In the genomic region with DNA sequence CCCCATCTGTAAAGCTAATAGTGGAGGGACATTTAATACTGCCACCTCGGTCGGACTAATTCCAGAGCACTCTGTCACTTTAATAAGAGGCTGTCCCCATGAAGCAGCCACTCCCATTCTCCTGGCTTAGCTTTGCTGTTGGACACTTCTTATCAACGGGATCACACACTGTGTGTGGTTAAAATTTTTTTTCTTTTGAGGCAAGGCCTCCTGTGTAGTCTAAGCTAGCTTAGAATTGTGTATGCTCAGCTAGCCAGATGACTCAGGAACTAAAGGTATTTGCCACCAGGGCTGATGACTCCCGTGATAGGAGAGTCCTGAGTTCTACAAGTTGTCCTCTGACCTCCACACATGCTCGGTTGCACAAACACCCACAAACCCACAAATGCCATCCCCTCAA, we compare ENCODE assay signal across 17 mouse cellular contexts. TPM values are rescaled to one million over a fixed set of nuclear protein-coding genes. Genes with fewer than 3 reads are reported as not detected.
DNase-seq lines count a peak whose midpoint lies in the region; ATAC-seq and TF ChIP-seq lines count a peak whose summit lies in the region.
"Had no signal": no experiment of that assay in that cellular context is flagged by ENCODE, and none has a peak within 500 bp of the region (broad histone marks: within the 10 kb centered on the region; RNA-seq: fewer than 3 reads in every experiment).

No protein-coding gene starts in this region.

- H3K4me2 ChIP-seq in liver, embryonic 12.5 days: peak overlapping the region; percentile 52
- no peak overlapping the region for H3K4me2 ChIP-seq in stomach, embryonic 15.5 days
- H3K4me2 ChIP-seq in forebrain, embryonic 15.5 days (replicated peaks): no peak overlapping the region
- no peak overlapping the region for H3K4me2 ChIP-seq in forebrain, embryonic 16.5 days (ENCODE audit: low read length)
- H3K4me2 ChIP-seq: embryonic facial prominence, embryonic 15.5 days; heart, embryonic 13.5 days; hindbrain, embryonic 12.5 days; limb, embryonic 15.5 days had no signal

- no peaks in the 10 kb centered on the region for H3K36me3 ChIP-seq in thymus, adult 2 months (ENCODE audit: control insufficient read depth, insufficient read depth, low read length)
- no peaks in the 10 kb centered on the region for H3K36me3 ChIP-seq in liver, embryonic 12.5 days
- no peaks in the 10 kb centered on the region for H3K36me3 ChIP-seq in stomach, embryonic 15.5 days
- no peaks in the 10 kb centered on the region for H3K36me3 ChIP-seq in forebrain, embryonic 15.5 days
- H3K36me3 ChIP-seq in forebrain, embryonic 16.5 days (ENCODE audit: control insufficient read depth, insufficient read depth): no peaks in the 10 kb centered on the region
- H3K36me3 ChIP-seq: embryonic facial prominence, embryonic 15.5 days; heart, embryonic 13.5 days; hindbrain, embryonic 12.5 days; limb, embryonic 15.5 days had no signal

- DNase-seq in thymus, adult 2 months: no peak
- no peak for DNase-seq in thymus, postnatal 0 days (ENCODE audit: low spot score)
- peak; percentile 41 for DNase-seq in Muller cell, postnatal 12 days (ENCODE audit: inconsistent ontology term)
- no peak for DNase-seq in adrenal gland, adult 8-10 months
- DNase-seq: adrenal gland, postnatal 25 days; forebrain, postnatal 0 days; gastrocnemius, postnatal 14 days; right cerebral cortex, adult 18-20 months had no signal

- peak; percentile 78 for ATAC-seq in liver, embryonic 12.5 days
- ATAC-seq in stomach, embryonic 15.5 days (ENCODE audit: insufficient read depth, low FRiP score, low read depth): peak; percentile 47
- ATAC-seq in forebrain, embryonic 15.5 days (replicated peaks): no peak
- no peak for ATAC-seq in forebrain, embryonic 16.5 days
- ATAC-seq: forebrain, postnatal 0 days had no signal

- H3K4me3 ChIP-seq in thymus, adult 2 months (ENCODE audit: control insufficient read depth, insufficient read depth, low read length): no peak overlapping the region
- H3K4me3 ChIP-seq in liver, embryonic 12.5 days: no peak overlapping the region; the same call in 1 of the 2 replicates
- no peak overlapping the region for H3K4me3 ChIP-seq in stomach, embryonic 15.5 days (replicated peaks)
- H3K4me3 ChIP-seq in forebrain, embryonic 15.5 days: no peak overlapping the region
- H3K4me3 ChIP-seq in forebrain, embryonic 16.5 days (replicated peaks; ENCODE audit: low read length): no peak overlapping the region
- H3K4me3 ChIP-seq: embryonic facial prominence, embryonic 15.5 days; heart, embryonic 13.5 days; hindbrain, embryonic 12.5 days; layer of hippocampus, adult 2 months; limb, embryonic 15.5 days had no signal

- no peak for TF ChIP-seq CTCF in thymus, adult 2 months (IDR thresholded peaks at IDR 0.05; ENCODE audit: borderline replicate concordance, control insufficient read depth, extremely low read depth, insufficient read depth, low read length, poor library complexity)

- H3K27me3 ChIP-seq in thymus, adult 2 months (ENCODE audit: control insufficient read depth, insufficient read depth, low read length): no peaks in the 10 kb centered on the region
- H3K27me3 ChIP-seq in liver, embryonic 12.5 days (replicated peaks): no peaks in the 10 kb centered on the region
- H3K27me3 ChIP-seq in stomach, embryonic 15.5 days (replicated peaks): no peaks in the 10 kb centered on the region
- no peaks in the 10 kb centered on the region for H3K27me3 ChIP-seq in forebrain, embryonic 15.5 days
- H3K27me3 ChIP-seq in forebrain, embryonic 16.5 days (replicated peaks; ENCODE audit: control insufficient read depth, insufficient read depth, low read length): no peaks in the 10 kb centered on the region
- H3K27me3 ChIP-seq: embryonic facial prominence, embryonic 15.5 days; heart, embryonic 13.5 days; hindbrain, embryonic 12.5 days; limb, embryonic 15.5 days had no signal

- peaks cover 34% of the 10 kb centered on the region for H3K4me1 ChIP-seq in thymus, adult 2 months (replicated peaks; ENCODE audit: control insufficient read depth, insufficient read depth, low read length)
- peaks cover 31% of the 10 kb centered on the region for H3K4me1 ChIP-seq in liver, embryonic 12.5 days
- no peaks in the 10 kb centered on the region for H3K4me1 ChIP-seq in stomach, embryonic 15.5 days
- no peaks in the 10 kb centered on the region for H3K4me1 ChIP-seq in forebrain, embryonic 15.5 days
- H3K4me1 ChIP-seq in forebrain, embryonic 16.5 days (replicated peaks; ENCODE audit: control insufficient read depth, insufficient read depth, low read length): no peaks in the 10 kb centered on the region
- H3K4me1 ChIP-seq: embryonic facial prominence, embryonic 15.5 days; heart, embryonic 13.5 days; hindbrain, embryonic 12.5 days; limb, embryonic 15.5 days had no signal

- H3K9me3 ChIP-seq in liver, embryonic 12.5 days (replicated peaks): no peaks in the 10 kb centered on the region
- no peaks in the 10 kb centered on the region for H3K9me3 ChIP-seq in stomach, embryonic 15.5 days
- no peaks in the 10 kb centered on the region for H3K9me3 ChIP-seq in forebrain, embryonic 15.5 days
- H3K9me3 ChIP-seq in forebrain, embryonic 16.5 days (ENCODE audit: control insufficient read depth, low read length): no peaks in the 10 kb centered on the region
- H3K9me3 ChIP-seq: embryonic facial prominence, embryonic 15.5 days; heart, embryonic 13.5 days; hindbrain, embryonic 12.5 days; limb, embryonic 15.5 days had no signal

- peak overlapping the region; percentile 11 for H3K27ac ChIP-seq in thymus, adult 2 months (ENCODE audit: control insufficient read depth, insufficient read depth, low read length)
- peak overlapping the region; percentile 32; the same call in 1 of the 2 replicates for H3K27ac ChIP-seq in liver, embryonic 12.5 days
- H3K27ac ChIP-seq in stomach, embryonic 15.5 days: no peak overlapping the region
- no peak overlapping the region for H3K27ac ChIP-seq in forebrain, embryonic 15.5 days (replicated peaks)
- H3K27ac ChIP-seq in forebrain, embryonic 16.5 days (ENCODE audit: low read length): no peak overlapping the region
- H3K27ac ChIP-seq: embryonic facial prominence, embryonic 15.5 days; heart, embryonic 13.5 days; hindbrain, embryonic 12.5 days; layer of hippocampus, adult 2 months had no signal

- H3K9ac ChIP-seq in liver, embryonic 12.5 days: peak overlapping the region; percentile 41; the same call in 1 of the 2 replicates
- H3K9ac ChIP-seq in stomach, embryonic 15.5 days: no peak overlapping the region
- H3K9ac ChIP-seq in forebrain, embryonic 15.5 days (replicated peaks): no peak overlapping the region
- no peak overlapping the region for H3K9ac ChIP-seq in forebrain, embryonic 16.5 days (replicated peaks; ENCODE audit: low read depth, low read length)
- H3K9ac ChIP-seq: embryonic facial prominence, embryonic 15.5 days; forebrain, postnatal 0 days; heart, embryonic 13.5 days; hindbrain, embryonic 12.5 days; limb, embryonic 15.5 days had no signal

- WGBS in thymus, adult 2 months: 27% methylated on average over 5 of the region's 5 CpGs
- 15% methylated on average over 5 of the region's 5 CpGs for WGBS in liver, embryonic 12.5 days (ENCODE audit: insufficient replicate concordance)
- WGBS in stomach, embryonic 15.5 days: 53% methylated on average over 5 of the region's 5 CpGs
- 69% methylated on average over 5 of the region's 5 CpGs for WGBS in forebrain, embryonic 15.5 days
- WGBS in forebrain, embryonic 16.5 days: 61% methylated on average over 5 of the region's 5 CpGs

- TF ChIP-seq POLR2A in thymus, adult 2 months (IDR thresholded peaks at IDR 0.05; ENCODE audit: control insufficient read depth, extremely low read depth, insufficient read depth, low read length, poor library complexity): no peak

RNA-seq across cellular contexts. Expression of gene Nwd1, which starts 18.9 kb away (rescaled TPM):
- polyA plus RNA-seq in thymus, adult 2 months (2012; rRNA removed): 25.2 and 30.3 TPM in 2 replicates
- polyA plus RNA-seq in thymus, postnatal 0 days (2015; fragmentation: Nextera tagmentation; extraction: Ambion mirVana): 2.3 and 3.1 TPM in 2 replicates
- 0.01 TPM in 1 of 2 replicates, not detected in the other for polyA plus RNA-seq in liver, embryonic 12.5 days (2016; fragmentation: Nextera tagmentation; extraction: Ambion mirVana)
- 0.12 and 0.14 TPM in 2 replicates for polyA plus RNA-seq in stomach, embryonic 15.5 days (2015; fragmentation: Nextera tagmentation; extraction: Ambion mirVana)
- under 1 TPM; 0.24 to 0.73 (median 0.46) TPM for total RNA-seq in adrenal gland, adult 8-10 months (2022)
- 1.6 and 2.1 TPM in 2 replicates for polyA plus RNA-seq in forebrain, embryonic 15.5 days (2015; fragmentation: Nextera tagmentation; extraction: Ambion mirVana)
- polyA plus RNA-seq in forebrain, embryonic 16.5 days (2015; fragmentation: Nextera tagmentation; extraction: Ambion mirVana): 1.9 and 2.0 TPM in 2 replicates

RNA-seq across cellular contexts. Expression of gene Sin3b, which starts 57.7 kb away (rescaled TPM):
- 394 and 423 TPM in 2 replicates for polyA plus RNA-seq in thymus, adult 2 months (2012; rRNA removed)
- polyA plus RNA-seq in thymus, postnatal 0 days (2015; fragmentation: Nextera tagmentation; extraction: Ambion mirVana): 463 and 506 TPM in 2 replicates
- 73.0 and 80.0 TPM in 2 replicates for polyA plus RNA-seq in liver, embryonic 12.5 days (2016; fragmentation: Nextera tagmentation; extraction: Ambion mirVana)
- polyA plus RNA-seq in stomach, embryonic 15.5 days (2015; fragmentation: Nextera tagmentation; extraction: Ambion mirVana): 143 and 148 TPM in 2 replicates
- 100 to 1,000 TPM; 123 to 288 (median 207) TPM for total RNA-seq in adrenal gland, adult 8-10 months (2022)
- polyA plus RNA-seq in forebrain, embryonic 15.5 days (2015; fragmentation: Nextera tagmentation; extraction: Ambion mirVana): 196 and 197 TPM in 2 replicates
- 192 and 208 TPM in 2 replicates for polyA plus RNA-seq in forebrain, embryonic 16.5 days (2015; fragmentation: Nextera tagmentation; extraction: Ambion mirVana)

Comparison
In these comparisons a context has a peak if more than half of its experiments do, and no peak if none do; other contexts are left out.
1. H3K27ac ChIP-seq: peak in thymus, adult 2 months (single experiment) and liver, embryonic 12.5 days (single experiment); none in stomach, embryonic 15.5 days (single experiment), forebrain, embryonic 15.5 days (single experiment) and forebrain, embryonic 16.5 days (single experiment).
2. ATAC-seq: peak in liver, embryonic 12.5 days (single experiment) and stomach, embryonic 15.5 days (single experiment); none in forebrain, embryonic 15.5 days (single experiment) and forebrain, embryonic 16.5 days (single experiment).